Mouse (Mus musculus) embryo, embryonic 10 days (tissue): ENCODE data around the gene Zc3h4.
"Not testable (repeated sequence)": the region's sequence is repeated elsewhere in the genome, so short reads cannot be mapped to it uniquely, and the experiment has no call there.

Experiments used
- DNase-seq: peaks from one replicate; pipeline ENCODE4 v3.0.0-alpha.2; 2015; ENCODE audit warnings: low spot score

Zc3h4 gene

DNA sequence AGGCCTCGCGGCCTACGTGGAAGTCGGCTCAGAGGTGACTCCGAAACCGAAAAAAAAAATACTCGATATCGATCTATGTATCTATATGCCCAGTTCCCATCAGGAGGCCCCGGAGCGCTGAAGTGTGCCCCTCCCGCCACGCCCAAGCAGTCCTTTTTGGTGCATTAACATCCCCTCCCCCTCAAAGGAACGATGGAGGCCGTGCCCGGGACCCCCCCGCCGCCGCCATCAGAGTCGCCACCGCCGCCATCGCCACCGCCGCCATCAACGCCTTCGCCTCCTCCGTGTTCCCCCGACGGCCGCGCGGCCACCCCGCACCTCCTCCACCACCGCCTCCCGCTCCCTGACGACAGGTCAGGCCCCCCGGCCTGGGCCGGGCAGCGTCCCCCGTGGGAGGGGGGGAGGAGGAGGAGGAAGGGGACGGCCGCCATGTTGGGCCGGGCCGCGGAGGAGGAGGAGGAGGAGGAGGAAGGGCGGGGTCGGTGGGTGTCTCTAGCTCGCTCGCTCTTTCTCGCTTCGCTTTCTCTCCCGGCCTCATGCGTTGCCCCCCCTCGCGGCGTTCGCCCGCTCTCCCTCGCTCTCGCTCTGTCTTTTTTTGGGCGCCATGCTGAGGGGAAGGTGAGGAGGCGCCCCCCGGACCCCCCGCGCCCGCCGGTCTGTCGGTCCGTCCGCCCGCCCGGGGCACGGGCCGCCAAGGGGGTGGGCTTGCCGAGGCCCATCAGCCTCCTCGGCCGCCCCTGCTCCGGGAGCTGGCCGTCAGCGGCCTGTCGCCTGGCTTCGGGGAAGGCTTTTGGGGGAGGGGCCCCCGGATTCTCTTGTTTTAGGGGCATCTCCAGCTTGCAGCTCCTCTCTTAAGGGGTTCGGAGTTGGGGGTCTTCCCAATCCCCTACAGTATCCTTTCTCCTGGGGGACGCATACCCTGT lies at the start of gene Zc3h4:
Gene Zc3h4, plus strand, starts transcription at position 222 of the 923 bp plus-strand sequence.
- DNase-seq = peak; percentile 92

DNA sequence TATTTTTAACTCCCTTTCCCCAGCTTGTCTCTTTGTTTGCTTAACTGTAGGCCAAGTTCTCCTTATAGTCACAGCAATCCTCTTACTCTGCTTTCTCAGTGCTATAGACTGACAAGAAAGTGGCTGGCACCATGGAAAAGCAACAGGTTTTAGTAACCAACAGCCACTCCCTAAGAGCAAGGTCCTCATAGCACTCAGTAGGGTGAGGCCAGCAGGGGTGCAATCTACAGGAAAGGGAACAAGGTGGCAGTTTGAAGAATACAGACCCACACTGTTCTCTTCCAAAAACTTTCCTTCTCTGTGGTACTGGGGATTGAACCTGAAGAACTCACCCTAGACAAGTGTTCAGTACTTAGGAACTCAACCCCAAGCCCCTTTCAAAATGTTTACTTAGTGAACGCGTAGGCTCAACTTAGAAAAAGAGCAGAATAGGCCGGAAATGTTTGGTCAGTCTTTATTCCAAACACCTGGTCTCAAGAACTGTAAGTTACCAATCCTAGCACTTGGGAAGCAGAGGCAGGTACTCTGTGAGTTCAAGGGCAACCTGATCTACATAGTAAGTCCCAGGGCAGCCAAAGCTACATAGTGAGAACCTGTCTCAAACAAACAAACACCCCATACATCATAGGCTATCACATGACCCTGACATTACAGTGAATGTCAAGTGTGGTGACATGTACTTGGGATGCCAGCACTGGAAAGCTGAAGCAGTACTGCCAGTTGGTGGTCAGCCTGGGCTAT lies 44.7 kb upstream of the Zc3h4 start:
- DNase-seq = no peak

DNA sequence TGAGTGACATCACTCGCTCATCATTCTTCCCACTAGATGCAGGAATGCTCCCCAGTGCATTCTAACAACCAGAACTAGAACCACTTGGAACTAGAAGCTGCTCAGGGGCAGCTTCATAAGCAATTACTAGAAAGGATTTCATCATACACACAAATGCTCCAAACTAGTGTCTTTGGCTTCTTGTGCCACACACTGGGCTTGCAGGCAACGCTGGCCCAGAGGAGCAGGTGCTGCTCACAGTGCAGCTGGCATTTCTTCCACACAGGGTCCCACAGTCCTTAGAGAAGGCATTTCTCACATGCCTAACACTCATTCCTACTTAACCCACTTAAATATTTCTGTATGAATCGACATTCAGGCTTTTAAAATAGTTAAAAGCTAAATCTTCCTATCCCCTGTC lies 43.1 kb upstream of the Zc3h4 start:
- no peak for DNase-seq

DNA sequence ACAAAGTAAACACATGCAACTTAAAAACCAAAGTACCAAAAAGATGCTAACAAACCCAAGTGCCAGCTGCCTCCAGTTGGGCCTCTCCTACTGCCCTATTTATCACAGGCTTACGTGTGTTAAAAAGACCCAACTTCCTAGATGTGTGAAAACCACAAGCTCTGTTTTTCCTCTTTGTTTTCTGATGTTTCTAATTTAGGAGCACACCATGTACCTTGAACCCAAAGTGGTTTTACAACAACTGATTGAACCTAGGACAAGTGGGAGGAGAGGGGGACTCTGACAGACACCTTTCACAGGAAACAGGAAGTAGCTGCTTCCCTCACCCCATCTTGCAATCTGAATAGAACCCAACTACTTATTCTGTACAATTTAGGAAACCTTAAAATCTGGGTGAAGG lies 36.4 kb upstream of the Zc3h4 start:
- no peak for DNase-seq

DNA sequence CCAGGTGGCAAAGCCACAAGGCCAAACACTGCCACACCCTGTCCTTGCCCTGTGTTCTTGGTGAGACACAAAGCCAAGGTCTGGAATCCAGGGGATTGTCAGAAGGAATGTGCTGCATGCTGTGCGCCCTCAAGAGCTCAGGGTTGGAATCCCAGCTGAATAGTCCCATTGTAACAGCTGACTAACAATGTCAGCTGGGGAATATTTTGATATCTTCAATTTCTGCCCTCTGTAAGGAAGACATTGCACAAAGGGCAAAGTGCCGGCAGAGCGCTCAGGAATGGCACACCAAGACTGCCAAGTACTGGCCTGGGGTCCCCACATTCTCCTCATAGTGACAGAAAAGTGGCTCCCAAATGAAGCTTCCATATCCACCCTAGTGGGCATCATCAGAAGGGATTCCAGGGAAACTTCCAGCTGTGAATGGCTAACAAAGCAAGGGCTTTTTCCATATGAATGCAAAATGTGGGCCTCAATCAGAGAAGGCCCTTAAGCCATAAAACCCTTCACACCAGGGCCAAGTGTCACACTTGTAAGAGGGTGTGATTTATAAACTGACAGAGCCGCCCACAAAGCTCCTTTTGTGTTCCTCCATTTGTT lies 35.7 kb upstream of the Zc3h4 start:
- DNase-seq = peak; percentile 76

DNA sequence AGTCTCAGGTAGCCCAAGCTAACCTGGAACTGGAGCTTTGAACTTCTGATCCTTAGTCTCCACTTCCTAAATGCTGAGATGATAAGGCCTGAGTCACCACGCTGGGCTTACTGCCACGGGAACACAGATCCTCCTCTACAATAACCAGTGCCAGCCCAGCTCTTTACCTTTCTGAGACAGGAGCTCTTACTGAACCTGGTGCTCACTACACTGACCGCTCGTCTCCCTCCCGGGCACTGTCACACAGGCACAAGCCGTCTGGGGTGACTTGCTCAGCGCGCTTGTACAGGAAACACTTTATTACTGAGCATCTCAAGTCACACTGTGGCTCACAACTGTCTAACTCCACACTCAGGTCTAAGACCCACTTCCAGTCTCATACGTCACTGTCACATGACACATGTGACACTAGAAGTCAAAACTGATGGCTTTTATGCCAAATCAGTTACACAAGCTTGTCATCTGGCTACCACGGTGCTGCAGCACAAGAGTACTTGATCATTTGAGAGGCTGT lies 34.5 kb upstream of the Zc3h4 start:
- no peak for DNase-seq

DNA sequence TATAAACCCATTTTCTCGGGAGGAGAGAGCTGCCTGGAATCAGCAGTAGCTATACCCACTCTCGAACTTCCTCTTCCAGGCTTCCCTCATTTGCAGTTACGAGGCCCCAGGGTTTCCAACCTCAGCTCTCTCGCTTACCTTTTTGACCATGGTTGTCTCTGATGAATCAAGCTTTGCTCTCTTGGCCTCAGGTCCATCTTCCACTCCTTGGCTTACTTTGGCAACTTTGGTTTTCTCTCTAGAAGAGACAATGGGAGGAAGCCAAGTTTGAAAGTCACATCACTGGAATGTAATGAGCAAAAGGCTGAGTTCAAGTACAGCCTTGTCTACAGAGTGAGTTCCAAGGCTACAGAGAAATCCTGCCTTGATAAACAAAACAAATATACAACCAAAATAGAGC lies 34.0 kb upstream of the Zc3h4 start:
- DNase-seq = no peak

DNA sequence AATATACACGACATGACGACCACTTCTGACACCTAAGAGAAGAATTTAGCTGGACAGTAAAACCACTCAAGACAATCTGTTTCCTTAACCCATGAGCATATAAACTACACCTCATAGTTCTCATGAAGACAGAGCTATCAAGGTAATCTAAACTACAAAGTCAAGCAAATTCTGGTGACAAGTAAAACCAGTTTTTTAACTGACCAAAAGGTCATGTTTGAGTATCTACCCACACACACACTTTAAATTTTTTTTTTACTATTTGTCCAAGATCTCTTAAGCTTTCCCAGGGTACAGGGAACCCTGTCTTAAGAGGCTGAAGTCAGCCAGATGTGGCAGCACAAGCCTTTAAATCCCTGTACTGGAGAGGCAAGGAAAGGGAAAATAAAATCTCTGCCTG lies 31.9 kb upstream of the Zc3h4 start:
- no peak for DNase-seq

DNA sequence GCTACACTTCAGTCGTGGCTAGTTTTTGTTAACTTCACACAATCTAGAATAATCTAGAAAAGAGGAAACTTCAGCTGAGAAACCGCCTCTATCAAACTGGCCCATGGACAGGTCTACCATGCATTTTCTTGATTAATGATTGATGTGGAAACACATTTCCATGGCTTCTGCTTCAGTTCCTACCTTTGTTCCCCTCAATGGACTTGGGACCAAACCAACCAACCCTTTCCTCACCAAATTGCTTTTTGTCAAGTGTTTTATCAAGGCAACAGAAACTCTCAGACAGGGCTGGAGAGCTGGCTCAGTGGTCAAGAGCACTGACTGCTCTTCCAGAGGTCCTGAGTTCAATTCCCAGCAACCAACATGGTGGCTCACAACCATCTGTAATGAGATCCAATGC lies 30.1 kb upstream of the Zc3h4 start:
- DNase-seq = no peak

DNA sequence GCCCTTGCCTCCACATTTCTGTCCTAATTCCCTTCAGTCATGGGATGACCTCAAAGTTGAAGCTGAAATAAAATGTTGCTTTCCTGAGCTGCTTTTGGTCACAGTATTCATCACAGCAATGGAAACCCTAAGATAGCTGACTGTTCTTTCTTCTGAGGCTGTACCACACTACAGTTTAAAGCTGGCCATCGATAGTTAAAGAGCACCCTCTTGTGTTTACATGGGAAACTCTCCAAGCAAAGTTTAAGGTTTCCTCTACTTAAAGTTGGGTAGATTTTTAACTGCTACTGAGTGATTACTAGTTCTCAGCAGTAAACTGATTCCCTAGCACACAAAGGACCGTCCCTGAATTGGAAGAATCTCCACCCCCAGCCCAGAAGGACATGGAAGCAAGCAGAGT lies 27.0 kb upstream of the Zc3h4 start:
- DNase-seq = no peak

DNA sequence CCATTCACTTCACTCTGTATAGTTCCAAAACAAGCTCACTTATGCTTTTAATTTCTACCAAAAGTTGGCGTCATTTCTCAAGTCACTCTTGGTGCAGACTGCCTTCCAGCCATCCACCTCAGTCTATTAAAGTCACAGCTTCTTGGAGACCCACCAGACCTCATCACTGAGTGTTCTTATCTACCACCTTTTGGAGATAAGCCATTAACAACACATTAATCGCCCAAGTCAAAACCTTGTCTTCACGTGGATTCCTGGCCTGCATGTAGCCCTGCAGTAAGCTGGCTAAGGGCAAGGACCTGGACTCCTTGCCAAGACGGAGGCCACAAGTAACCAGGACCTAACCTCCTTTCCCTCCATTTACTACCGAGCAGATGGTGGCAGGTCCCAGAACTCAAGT lies 25.7 kb upstream of the Zc3h4 start:
- no peak for DNase-seq

DNA sequence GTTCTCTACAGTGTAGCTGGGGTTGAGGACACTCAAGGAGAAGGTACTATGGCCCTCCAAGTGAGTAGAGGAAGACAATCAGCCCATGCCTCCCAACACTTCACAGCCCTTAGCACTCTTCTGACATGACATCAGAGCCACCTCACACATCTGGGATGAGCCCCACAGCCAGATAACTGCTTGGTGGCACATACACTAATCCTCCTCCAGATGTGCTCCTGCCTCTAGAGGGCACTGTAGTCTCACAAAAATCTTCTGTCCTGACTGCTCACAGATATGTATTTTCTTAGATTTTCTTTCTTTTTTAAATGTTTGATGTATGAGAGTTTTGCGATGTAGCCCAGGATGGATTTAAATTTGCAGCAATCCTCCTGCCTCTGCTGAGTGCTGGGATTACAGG lies 24.2 kb upstream of the Zc3h4 start:
- DNase-seq = peak; percentile 31

DNA sequence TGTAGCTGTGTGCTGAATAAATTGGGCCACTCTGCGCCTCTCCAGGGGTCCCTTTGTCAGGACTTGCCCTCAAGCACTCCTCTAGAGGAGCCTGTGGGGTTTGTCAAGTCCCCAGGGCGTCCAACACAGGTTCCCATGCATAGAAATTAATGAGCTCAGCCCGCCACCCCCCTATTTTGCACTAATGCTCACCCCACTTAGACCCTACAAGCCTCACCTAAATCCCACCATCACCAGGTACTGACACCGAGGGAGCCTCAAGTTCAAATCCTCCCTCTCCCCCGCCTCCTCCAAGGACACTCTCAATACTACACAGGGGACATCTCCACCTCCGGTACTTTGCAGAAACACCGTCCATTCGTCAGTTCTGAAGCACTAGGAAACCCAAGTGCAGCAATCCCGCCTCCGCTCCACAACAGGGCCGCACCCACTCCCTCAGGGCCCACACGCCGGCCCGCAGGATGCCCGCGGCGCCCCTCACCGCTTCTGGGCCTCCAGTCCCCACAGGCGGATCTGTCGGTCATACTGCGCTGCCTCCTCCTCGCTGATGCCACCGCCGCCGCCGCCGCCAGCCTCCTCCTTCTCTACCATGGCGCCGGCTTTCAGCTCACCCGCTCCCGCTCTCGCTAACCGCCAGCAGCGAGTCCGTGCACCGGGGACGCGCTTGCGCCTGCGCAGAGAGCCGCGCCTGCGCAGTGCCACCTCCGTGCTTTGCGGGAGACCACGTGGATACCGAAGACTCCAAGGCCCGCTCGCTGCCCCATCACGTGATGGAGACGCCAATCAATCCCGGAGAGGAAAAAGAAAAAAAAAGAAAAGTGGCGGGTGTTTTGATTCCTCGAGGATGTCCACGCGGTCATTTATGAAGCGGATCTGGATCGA lies 13.3 kb upstream of the Zc3h4 start, which contains the start of gene Sae1:
Gene Sae1, minus strand, starts transcription at position 647 of the 882 bp plus-strand sequence.
- peak; percentile 96 for DNase-seq

DNA sequence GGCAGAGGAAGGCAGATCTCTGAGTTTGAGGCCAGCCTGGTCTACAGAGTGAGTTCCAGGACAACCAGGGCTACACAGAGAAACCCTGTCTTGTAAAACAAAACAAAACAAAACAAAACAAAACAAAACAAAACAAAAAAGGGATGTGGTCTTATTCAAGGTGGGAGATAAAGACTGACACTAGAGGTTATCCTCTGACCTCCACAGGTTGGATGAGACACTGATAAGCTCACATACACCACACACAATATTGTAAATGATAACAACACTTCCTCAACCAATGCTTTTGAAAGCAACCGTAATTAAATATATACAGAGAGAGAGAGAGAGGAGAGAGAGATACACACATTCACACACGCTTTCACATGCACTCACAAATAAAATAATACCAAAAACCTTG lies 10.8 kb upstream of the Zc3h4 start:
- not testable (repeated sequence) for DNase-seq

DNA sequence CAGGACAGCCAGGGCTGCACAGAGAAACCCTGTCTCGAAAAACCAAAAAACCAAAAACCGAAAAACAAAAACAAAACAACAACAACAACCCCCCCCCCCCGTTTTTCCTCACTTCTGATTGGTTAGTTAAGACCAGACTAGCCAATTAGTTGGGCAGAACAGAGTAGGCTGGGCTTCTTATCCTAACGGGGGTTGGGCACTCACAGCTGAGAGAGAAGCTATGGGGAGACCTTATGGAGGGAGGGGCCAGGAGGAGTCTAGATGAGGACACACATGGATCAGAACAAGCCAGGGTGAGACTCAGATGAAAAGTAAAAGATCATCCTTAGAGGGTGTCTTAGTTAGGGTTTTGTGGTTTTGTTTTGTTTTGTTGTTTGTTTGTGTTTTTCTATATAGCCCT lies 7.8 kb upstream of the Zc3h4 start:
- no peak for DNase-seq

DNA sequence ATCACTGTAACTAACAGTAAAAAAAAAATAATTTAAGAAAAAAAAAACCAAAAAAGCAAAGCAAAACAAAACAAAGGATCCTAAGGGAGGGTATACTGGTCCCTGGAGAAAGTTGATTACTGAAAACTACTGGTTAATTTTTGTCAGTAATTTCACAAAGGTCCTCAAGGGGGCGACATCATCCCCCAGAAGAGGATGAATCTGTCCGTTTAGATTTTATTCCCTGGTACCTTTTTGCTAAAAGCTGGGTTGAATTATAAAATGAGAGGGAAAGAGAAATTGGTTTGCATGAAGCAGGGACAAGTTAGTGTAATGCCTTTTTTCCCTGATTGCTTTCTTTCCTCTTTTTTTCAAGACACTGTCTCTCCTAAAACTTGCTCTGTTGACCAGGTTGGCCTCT lies 4.8 kb upstream of the Zc3h4 start:
- peak; percentile 49 for DNase-seq

DNA sequence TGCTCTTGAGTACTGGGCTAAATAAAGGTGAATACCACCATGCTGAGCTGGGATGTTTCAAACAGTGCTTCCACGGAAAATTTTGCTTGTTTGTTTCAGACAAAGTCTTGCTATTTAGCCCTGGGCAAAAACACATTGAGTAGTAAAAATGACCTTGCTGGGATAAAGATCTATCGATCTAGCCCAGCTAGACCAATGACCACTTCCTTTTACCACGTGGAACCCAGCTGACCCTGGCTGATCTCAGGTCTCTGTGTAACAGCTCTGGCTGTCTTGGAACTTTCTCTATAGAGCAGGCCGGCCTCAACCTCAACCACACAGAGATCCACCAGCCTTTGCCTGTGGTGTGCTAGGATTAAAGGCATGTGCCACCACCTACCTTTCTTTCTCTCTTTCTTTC lies 3.2 kb upstream of the Zc3h4 start:
- DNase-seq = no peak

DNA sequence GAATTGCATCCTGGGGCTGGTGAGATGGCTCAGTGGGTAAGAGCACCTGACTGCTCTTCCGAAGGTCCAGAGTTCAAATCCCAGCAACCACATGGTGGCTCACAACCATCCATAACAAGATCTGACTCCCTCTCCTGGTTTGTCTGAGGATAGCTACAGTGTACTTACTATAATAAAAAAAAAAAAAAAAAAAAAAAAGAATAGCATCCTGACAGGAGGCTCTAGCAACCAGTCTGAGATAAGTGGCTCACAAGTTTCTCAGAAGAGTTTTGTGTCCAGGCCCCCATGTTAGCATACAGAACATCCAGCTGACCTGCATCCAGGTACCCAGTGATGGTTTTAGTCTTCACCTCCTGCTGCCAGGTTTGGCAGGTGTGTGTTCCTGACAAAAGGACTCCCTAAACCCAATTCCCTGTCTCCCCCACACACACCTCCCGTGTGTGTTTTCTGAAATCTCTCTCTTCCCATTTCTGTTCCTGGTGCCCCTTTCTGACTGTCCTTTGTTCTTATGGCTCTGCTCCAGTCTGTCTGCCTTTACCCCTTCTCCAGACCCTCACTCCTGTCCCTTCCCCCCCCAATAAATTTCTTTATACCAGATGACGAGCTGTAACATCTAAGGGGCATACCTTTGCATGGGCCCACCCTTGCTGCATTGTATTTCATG lies 2.2 kb upstream of the Zc3h4 start:
- DNase-seq = no peak

DNA sequence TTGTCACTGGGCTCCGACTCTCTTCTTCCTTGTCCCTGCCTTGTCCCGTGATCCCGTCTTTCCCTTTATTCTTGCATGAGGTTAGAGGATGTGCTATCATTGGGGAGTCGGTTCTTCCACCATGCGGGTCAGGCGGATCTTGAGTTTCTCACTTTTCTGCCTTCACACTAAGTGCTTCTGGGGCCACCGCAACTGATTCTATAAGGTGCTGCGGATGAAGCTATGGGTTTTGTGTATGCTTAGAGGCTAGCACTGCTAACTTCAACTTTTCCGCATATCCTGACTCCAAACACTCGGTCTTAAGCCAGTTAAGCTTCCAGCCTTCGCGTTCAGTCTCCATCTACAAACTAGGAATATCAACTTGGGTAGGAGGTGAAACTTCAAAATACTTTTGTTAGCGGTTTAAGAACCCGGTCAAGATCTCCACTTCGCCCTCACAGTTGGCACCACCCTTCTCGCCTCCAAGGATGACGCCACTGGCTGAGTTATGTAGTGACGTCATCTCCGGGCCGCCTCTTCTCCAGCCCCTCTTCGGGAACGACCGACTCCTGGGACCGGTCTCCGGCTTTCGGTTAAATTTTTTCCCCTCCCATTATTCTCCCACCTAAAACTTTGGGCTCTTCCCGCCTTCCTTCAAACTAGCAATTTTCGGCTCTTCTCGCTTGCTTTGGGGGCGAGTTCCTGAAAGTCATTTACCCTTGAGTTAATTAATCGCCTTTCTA lies 1.5 kb upstream of the Zc3h4 start:
- peak; percentile 98 for DNase-seq
